Mouse (Mus musculus) left cerebral cortex, postnatal 14 days (tissue): Measurements from ENCODE around the gene Rwdd2b. TPM values are rescaled to one million over a fixed set of nuclear protein-coding genes. Genes with fewer than 3 reads are reported as not detected.
A peak's percentile ranks its signal among the peaks of the same experiment; 100 is the strongest.

Experiments
- DNase-seq, 2 experiments: peaks; one replicate each; pipeline ENCODE4 v3.0.0; 2021 to 2022; ENCODE audit warnings: low spot score in 2 of 2, mixed read lengths in 1 of 2
- intact Hi-C: fragments of 180-260 bp; cut with DNase I; formaldehyde crosslinking; loops from one replicate; pipeline ENCODE4 v1.15.1; 2025
- total RNA-seq, 2 experiments: library from RNA; stranded (reverse); gene quantifications; 2 replicates each; pipeline ENCODE4 v1.2.3; 2021

Gene Rwdd2b
- total RNA-seq, 2 experiments from 2014 or later = 10.1 to 10.4 TPM

DNA sequence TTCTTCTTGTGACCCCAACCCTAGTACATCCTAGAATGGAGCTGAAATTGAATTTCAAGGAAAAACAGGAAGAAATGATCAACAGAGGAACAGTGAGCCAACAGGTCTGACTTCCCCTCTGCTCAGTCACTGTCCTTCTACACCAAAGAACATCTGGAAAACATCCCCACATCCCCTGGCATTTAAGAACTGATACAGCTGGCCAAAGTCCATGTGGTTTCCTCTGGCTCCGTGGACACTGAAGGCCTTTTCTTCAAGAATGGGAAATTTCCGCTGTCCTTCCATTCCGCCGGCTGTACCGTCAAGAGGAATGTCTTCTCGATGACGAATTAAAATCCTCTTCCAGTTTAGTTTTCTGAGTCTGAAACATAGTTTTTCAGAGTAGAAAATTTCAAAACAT is 6.1 kb downstream of the Rwdd2b start:
- intact Hi-C loops = no loop called here
- DNase-seq = no peak

- intact Hi-C loops = no loop called here
- DNase-seq = peak; percentile 99
These were observed 8.1 kb downstream of the Rwdd2b start, which contains the start of gene Ltn1 for GRCm38 (mm10) chr16:87432033-87432814. Ltn1 (minus strand) TSS chr16:87432612.

DNA sequence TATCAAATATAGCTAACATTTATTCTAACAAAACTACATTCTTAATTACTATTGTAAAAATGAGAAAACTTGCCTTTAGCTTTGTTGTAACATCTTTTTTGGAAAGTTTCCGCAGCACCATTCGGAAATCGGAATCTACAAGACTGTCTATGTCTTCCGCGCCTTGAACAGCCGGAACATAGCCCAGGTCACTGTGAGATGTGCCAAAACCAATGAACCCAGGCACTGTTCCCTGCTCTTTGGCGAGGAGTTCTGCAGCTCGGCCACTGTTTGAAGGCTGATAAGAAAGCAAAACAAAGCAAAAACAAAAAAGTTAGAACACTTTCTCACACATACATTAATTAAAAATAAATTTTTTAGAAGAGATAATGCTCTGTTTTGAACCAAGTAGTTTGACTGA is 12.9 kb downstream of the Rwdd2b start:
- no peak for DNase-seq
- intact Hi-C loops = loop anchor here (10.0 kb wide), 1 partner anchor 63 kb away; no protein-coding TSS in a partner anchor

- intact Hi-C loops = loop anchor here (5.0 to 10.0 kb wide), 2 partner anchors 52 to 56 kb away; no protein-coding TSS in a partner anchor
- DNase-seq = no peak
These were observed 19.7 kb downstream of the Rwdd2b start for GRCm38 (mm10) chr16:87420662-87421061.

GRCm38 (mm10) chr16:87405001-87405400 is 35.4 kb downstream of the Rwdd2b start:
- intact Hi-C loops = no loop called here

GRCm38 (mm10) chr16:87393813-87394548 is 46.4 kb downstream of the Rwdd2b start:
- intact Hi-C loops = loop anchor here (10.0 kb wide), 1 partner anchor 1589 kb away; the partner anchor contains the start of gene Adamts1
- DNase-seq = peak; percentile 67 to 70

More at GRCm38 (mm10) chr16:87405001-87405400, 35.4 kb downstream of the Rwdd2b start:
- DNase-seq = no peak

- no peak for DNase-seq
- intact Hi-C loops = no loop called here
These were observed 52.9 kb downstream of the Rwdd2b start for GRCm38 (mm10) chr16:87387444-87387977.

GRCm38 (mm10) chr16:87384366-87384765 is 56.0 kb downstream of the Rwdd2b start:
- no peak for DNase-seq
- intact Hi-C loops = no loop called here

Other genes with a start within 250 kb of the Rwdd2b start
- 10 to 100 TPM; 20.4 to 21.3 TPM for gene N6amt1, start 86.4 kb downstream of the Rwdd2b start, total RNA-seq
- 10 to 100 TPM; 47.6 to 48.1 TPM for gene Ltn1, start 8.0 kb downstream of the Rwdd2b start, total RNA-seq
- 10 to 100 TPM; 48.7 to 53.3 TPM for gene Usp16, start 14.1 kb upstream of the Rwdd2b start, total RNA-seq
- 100 to 1,000 TPM; 170 to 171 TPM for gene Cct8, start 55.3 kb upstream of the Rwdd2b start, total RNA-seq
- gene Map3k7cl, start 112.8 kb upstream of the Rwdd2b start, total RNA-seq = under 1 TPM; 0.66 to 0.77 TPM